Mouse (Mus musculus) hindlimb bud, embryonic 11.5 days (tissue): ENCODE results near the gene Tatdn2.
"Not testable (repeated sequence)": the region's sequence is repeated elsewhere in the genome, so short reads cannot be mapped to it uniquely, and the experiment has no call there.

Experiments
- DNase-seq: peaks from one replicate; pipeline ENCODE4 v3.0.0-alpha.2; 2012; ENCODE audit warnings: low read depth, low spot score; ENCODE audit errors: extremely low spot score

Tatdn2 gene

GRCm38 (mm10) chr6:113669821-113670220, 27.0 kb upstream of the Tatdn2 start:
- no peak for DNase-seq

- DNase-seq: not testable (repeated sequence)
Observed at GRCm38 (mm10) chr6:113672029-113672428, 24.8 kb upstream of the Tatdn2 start.

DNA sequence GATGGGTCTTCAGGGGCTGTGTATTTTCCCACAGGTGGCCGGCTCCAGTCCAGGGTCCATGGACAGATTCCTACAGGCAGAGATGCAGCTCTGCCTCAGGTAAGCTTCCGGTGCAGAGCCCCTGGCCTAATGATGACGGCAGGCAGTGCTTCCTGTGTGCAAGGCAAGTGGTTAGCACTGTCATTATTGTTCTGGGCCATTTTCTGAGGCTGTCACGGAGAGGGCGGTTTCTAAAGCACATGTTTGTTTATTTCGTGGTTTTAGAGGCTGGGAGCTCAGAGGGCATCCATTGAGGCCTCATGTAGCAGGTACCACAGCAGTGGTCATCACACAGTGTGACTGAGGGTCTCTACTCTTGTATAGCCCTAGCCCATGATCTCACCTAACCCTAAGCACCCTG, 23.9 kb upstream of the Tatdn2 start:
- no peak for DNase-seq

- DNase-seq: no peak
Observed at GRCm38 (mm10) chr6:113675234-113675633, 21.6 kb upstream of the Tatdn2 start.

- no peak for DNase-seq
Observed at GRCm38 (mm10) chr6:113675991-113676390, 20.9 kb upstream of the Tatdn2 start.

DNA sequence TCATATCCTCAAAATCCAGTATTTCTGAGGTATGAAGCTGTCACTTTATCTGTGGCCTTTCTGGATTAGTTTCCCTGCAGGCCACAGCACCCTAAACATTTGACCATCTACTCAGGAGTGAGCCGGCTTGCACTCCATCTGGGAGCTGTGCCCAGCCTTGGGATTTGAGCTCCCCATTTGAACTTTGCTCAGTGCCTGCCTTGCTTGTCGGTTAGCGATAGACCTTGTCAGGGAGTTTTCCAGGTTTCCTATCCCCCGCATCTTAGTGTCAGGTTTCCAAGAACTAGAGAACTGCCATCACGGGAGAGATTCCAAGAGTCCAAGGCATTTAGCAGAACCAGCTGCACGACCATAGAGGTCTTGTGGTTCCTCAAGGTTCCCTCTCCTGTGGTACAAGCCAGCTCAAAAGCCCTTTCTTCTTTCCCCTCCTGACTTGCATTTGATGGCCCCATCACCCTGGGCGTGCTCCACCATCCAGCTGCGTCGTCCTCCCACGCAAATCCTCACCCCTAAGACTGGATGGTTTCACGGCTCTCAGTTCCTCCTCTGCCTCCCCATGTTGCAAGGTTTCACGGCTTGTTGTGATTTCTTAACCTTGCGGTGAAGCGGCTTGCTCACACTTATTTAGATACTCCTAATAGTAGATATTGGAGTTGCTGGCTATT, 19.6 kb upstream of the Tatdn2 start:
- no peak for DNase-seq

- DNase-seq: no peak
Observed at GRCm38 (mm10) chr6:113678246-113679012, 18.4 kb upstream of the Tatdn2 start.

DNA sequence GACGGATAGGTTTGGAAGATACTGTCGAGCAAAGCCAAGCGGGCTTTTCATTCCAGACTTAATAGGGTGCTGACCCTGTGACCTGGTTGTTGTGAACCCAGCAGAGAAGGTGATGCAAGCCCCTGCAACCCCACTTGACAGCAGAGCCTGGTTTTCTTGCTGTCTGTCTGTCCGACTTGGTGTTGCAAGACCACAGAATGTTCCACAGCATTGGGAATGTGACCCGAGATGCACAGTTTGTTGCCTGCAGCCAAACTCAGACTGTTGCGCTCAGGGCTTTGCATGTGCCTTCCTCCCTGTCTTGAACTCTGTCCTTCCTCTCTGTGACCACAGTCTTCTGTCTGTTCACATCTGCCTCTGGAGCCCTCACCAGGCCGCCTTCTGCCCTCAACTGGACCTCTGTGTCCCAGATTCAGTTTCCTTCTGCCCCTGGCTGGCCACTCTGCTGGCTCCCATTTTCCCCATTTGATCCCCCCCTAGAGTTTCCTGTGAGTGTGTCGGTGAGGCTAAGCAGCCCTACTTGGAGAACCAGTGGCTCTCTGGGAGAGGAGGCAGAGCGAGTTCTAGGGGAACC, 16.8 kb upstream of the Tatdn2 start:
- DNase-seq: no peak

GRCm38 (mm10) chr6:113681271-113681670, 15.6 kb upstream of the Tatdn2 start:
- DNase-seq: peak; percentile 56

- no peak for DNase-seq
Observed at GRCm38 (mm10) chr6:113683081-113683825, 13.6 kb upstream of the Tatdn2 start.

- no peak for DNase-seq
Observed at GRCm38 (mm10) chr6:113686551-113687125, 10.2 kb upstream of the Tatdn2 start.

DNA sequence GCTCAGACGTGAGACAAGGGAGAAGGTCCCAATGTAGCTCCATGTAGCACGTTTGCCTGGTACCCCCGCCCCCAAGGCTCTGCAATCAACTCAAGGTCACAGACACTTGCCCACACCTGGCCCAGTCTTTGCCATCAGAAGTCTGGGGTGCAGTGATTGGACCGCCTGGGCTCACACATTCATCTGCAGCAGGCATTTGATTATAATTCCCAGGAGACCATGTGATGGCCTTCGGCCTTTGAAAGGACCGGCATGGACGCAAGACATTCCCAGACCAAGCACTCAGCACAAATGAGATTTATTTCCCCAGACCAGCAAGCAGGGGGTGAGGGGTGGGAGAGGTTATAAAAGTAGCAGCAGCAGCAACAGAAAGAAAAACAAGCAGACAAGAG, 6.8 kb upstream of the Tatdn2 start:
- DNase-seq: peak; percentile 75

GRCm38 (mm10) chr6:113690400-113691083, 6.3 kb upstream of the Tatdn2 start:
- DNase-seq: peak; percentile 81

DNA sequence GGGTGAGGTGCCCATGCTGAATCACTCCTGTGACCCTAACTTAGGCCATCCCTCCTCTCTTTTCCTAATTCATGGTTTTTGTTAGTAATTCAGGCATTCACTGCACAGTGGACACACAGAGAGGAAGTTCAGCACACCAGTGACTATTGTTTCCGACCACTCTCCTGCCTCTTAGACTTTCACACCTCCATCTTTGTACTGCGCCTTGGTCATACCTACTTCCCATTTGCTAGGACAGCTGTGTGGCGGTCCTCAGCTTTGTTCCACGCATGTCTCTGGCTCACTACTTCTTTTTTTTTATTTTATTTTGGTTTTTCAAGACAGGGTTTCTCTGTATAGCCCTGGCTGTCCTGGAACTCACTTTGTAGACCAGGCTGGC, 5.8 kb upstream of the Tatdn2 start:
- DNase-seq: no peak

DNA sequence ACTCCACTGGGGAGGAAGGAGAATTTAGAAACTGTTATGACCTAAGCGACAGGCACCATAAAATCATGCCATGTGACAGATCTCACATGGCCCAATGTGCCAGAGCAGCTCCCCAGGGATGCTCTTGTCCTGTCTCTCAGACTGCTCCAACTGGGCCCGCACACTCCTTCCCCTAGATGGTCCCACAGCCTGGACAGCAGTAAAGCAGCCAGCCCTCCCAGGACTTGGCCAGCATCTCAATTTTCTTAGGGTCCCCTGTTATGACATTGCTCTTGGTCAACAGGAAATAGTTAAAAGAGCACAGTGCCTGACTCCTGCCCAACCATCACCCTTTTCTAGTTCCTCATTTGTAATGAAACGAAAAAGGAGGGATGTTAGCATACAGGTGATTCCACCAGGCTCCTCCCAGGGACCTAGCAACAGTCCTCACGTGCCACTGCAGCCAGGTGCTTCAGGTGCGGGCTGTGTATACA, 4.2 kb upstream of the Tatdn2 start:
- DNase-seq: no peak

GRCm38 (mm10) chr6:113693377-113693776, 3.5 kb upstream of the Tatdn2 start:
- DNase-seq: no peak

DNA sequence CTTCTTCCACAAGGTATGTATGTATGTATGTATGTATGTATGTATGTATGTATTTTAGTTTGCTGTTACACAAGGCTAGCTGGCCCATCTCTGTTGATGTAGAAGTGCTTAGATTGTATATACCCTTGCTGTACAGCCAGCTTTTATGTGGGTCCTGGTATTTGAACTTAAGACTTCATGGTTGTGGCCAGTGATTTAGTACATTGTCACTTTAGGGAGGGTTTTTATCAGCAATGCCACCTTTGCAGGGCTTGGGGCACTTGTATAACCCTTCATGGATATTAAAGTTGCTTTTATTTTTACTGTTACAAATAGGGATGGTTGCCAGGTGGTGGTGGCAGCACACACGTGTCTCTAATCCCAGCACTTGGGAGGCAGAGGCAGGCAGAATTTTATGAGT, 1.6 kb upstream of the Tatdn2 start:
- no peak for DNase-seq

- DNase-seq: no peak
Observed at GRCm38 (mm10) chr6:113695766-113696355, 989 bp upstream of the Tatdn2 start.

DNA sequence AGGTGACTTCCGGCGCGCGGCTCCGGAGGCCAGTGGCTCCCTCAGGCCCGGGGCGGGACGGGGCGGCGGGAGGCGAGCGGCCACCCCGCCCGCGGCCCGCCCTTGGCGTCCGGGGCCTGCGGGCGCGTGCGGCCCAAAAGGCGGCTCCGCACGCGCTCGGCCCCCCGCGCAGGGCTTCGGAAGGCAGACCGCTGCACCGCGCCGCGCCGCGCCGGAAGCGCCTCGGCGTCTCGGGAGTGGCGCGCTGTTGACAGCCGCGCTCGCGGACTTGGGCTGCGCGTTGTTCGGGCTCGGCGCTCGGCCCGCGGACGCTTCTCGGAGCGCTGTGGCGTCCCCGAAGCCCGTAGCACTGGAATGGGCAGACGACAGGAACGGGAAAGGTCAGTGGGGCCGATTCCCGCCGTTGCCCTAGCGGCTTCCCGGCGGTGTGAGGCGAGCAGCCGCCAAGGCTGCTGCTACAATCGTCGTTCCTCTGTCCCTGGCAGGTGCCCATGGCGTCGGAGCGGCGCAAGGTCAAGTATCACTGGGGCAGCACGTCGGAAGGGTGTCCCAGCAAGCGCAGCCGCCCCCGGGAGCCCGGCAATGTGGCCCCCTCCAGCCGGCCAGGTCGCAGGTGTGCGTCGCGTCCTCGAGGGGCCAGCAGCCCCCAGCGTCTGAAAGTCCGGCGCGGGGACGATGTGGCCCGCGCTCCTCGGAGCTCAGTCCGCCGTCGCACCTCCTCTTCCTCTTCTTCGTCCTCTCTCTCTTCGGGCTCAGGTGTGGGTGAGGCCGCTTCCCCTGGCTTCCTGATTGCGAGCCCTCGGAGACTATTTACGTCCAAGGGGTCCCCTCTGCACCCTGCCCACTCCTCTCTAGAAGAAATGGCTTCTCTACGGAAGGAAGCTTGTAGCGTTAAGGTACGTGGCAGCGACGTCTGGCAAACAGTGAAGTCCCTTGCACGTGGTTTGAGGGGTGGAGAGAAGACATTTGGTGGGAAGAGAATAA, 664 bp downstream of the Tatdn2 start:
- DNase-seq: no peak
